Mouse (Mus musculus): ENCODE results near the gene Bpifb6.

DNA sequence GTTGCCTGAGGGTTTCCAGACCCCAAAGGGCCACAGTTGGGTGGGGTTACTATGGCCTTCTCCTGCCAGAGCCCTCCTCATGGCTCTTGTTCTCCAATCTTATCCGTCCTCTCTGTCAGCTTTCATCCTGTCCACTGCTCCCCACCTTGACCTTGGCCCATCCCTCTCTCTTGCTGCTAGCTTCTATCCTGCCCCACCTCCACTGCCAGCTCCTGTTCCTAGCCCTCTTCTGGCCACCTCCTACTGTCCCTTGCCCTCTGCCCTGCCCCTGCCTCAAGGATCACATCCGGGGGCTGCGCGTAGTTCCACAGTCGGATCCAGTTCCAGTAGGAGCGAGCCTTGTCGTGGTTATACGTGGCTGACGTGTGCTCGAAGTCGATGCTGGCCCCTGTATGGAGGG lies 39.9 kb upstream of the Bpifb6 start:
- TF ChIP-seq CTCF (IDR thresholded peaks at IDR 0.05; ENCODE audit: control insufficient read depth, insufficient read depth, insufficient replicate concordance, low read depth, low read length) = no peak
- TF ChIP-seq POLR2A (IDR thresholded peaks at IDR 0.05; ENCODE audit: control insufficient read depth, low read depth, low read length) = no peak

All from testis, adult 2 months (tissue).